Mouse (Mus musculus) myocyte (in vitro differentiated cells): ENCODE data around the gene Dennd5b. TPM values are rescaled to one million over a fixed set of nuclear protein-coding genes. Genes with fewer than 3 reads are reported as not detected.

Experiments used
- H3K27me3 ChIP-seq: one replicate; pipeline ENCODE4 v1.6.1; 2011; ENCODE audit not compliant: control insufficient read depth, insufficient read depth, insufficient read length
- H3K36me3 ChIP-seq: one replicate; pipeline ENCODE4 v1.6.1; 2011; ENCODE audit not compliant: control insufficient read depth, insufficient read depth
- H3K4me2 ChIP-seq: one replicate; pipeline ENCODE4 v1.6.1; 2011; ENCODE audit warnings: low read depth, control low read depth
- H3K4me3 ChIP-seq: one replicate; pipeline ENCODE4 v1.5.1; 2011; ENCODE audit warnings: mild to moderate bottlenecking, control low read depth, moderate library complexity
- H3K79me2 ChIP-seq: one replicate; pipeline ENCODE4 v1.6.1; 2011; ENCODE audit not compliant: control insufficient read depth, insufficient read depth
- H3ac ChIP-seq: one replicate; pipeline ENCODE4 v1.6.1; 2011; ENCODE audit not compliant: control insufficient read depth, insufficient read length
- CEBPB ChIP-seq: IDR thresholded peaks from 2 replicates; pipeline ENCODE4 v1.6.1; 2011; ENCODE audit warnings: mild to moderate bottlenecking, moderate library complexity; ENCODE audit not compliant: poor library complexity, insufficient read depth, severe bottlenecking
- E2F4 ChIP-seq: IDR thresholded peaks from one replicate; pipeline ENCODE4 v1.6.1; 2011; ENCODE audit warnings: mild to moderate bottlenecking, control low read depth, moderate library complexity; ENCODE audit not compliant: insufficient read depth
- MAX ChIP-seq: IDR thresholded peaks from one replicate; pipeline ENCODE4 v1.6.1; 2011; ENCODE audit warnings: low read depth, mild to moderate bottlenecking, control low read depth
- MYOD1 ChIP-seq, 3 experiments: IDR thresholded peaks; one replicate each; pipeline ENCODE4 v1.6.1; 2011; ENCODE audit warnings: control low read depth in 2 of 3, low read depth in 2 of 3, mild to moderate bottlenecking in 2 of 3, moderate library complexity in 1 of 3; ENCODE audit not compliant: insufficient read length in 2 of 3, control insufficient read depth in 1 of 3
- MYOG ChIP-seq, 3 experiments: IDR thresholded peaks; one replicate each; pipeline ENCODE4 v1.6.1; 2011; ENCODE audit warnings: control low read depth in 2 of 3, low read depth in 2 of 3, mild to moderate bottlenecking in 2 of 3; ENCODE audit not compliant: insufficient read length in 2 of 3, control insufficient read depth in 1 of 3, insufficient read depth in 1 of 3
- POLR2A ChIP-seq: IDR thresholded peaks from one replicate; pipeline ENCODE4 v1.6.1; 2011; ENCODE audit warnings: low read depth, mild to moderate bottlenecking, control low read depth, moderate library complexity; ENCODE audit not compliant: insufficient read length
- POLR2AphosphoS2 ChIP-seq: IDR thresholded peaks from one replicate; pipeline ENCODE4 v1.6.1; 2011; ENCODE audit warnings: low read depth, control low read depth; ENCODE audit not compliant: insufficient read length
- REST ChIP-seq: IDR thresholded peaks from one replicate; pipeline ENCODE4 v1.6.1; 2011; ENCODE audit warnings: mild to moderate bottlenecking, control low read depth, moderate library complexity; ENCODE audit not compliant: insufficient read depth, insufficient read length
- SRF ChIP-seq: IDR thresholded peaks from one replicate; pipeline ENCODE4 v1.6.1; 2011; ENCODE audit warnings: low read depth; ENCODE audit not compliant: control insufficient read depth, insufficient read length
- TCF12 ChIP-seq: IDR thresholded peaks from one replicate; pipeline ENCODE4 v1.6.1; 2011; ENCODE audit warnings: mild to moderate bottlenecking, control low read depth; ENCODE audit not compliant: poor library complexity, insufficient read depth, severe bottlenecking
- TCF3 ChIP-seq: IDR thresholded peaks from one replicate; pipeline ENCODE4 v1.6.1; 2011; ENCODE audit warnings: low read depth, control low read depth; ENCODE audit not compliant: insufficient read length
- USF1 ChIP-seq: IDR thresholded peaks from one replicate; pipeline ENCODE4 v1.6.1; 2011; ENCODE audit warnings: low read depth, mild to moderate bottlenecking, control low read depth, moderate library complexity
- polyA plus RNA-seq: library from polyadenylated mRNA; unstranded; fragments of >200 nt; fragmentation: generic; extraction: Trizol; gene quantifications from one replicate; pipeline ENCODE4 v1.2.1, GENCODE M21; 2012; ENCODE audit warnings: missing spikeins

Gene Dennd5b
- polyA plus RNA-seq, 1 experiment: 3.1 TPM

DNA sequence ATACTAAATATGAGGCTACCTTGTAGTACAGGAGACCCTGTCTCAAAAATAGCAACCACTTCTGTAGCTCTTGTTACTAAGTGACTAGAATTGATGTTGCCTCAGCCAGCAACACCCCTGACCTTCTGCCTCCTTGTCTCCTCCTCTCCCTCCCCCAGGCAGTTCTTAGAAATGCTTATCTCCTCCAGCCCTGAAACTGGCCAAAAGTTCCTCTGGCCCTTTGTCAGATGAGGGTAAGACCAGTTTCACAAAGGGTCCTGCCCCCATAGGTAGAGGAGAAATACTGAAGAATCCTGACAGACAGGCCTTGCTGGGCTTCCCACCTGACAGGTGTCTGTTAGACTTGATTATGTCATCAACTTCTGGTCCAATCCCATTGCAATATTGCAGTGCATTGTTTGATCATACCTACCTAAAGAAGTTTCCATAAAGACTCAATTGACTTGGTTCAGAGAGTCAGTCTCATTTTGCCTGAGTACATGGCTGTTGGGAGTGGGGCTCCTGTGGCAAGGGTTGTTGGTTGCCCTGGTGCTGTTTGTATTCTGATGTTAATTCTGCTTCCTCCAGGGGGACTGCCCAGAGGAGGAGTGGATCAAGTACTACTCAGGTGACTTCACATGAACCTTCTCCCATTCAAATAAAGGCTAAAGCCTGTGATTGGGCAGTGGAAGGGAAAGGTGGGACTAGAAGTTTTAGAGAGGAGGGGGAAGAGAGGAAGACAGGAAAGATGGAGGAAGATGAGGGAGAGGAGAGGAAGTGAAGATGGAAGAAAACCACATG, 145.6 kb downstream of the Dennd5b start:
- TF ChIP-seq TCF3: no peak
- TF ChIP-seq REST: no peak

DNA sequence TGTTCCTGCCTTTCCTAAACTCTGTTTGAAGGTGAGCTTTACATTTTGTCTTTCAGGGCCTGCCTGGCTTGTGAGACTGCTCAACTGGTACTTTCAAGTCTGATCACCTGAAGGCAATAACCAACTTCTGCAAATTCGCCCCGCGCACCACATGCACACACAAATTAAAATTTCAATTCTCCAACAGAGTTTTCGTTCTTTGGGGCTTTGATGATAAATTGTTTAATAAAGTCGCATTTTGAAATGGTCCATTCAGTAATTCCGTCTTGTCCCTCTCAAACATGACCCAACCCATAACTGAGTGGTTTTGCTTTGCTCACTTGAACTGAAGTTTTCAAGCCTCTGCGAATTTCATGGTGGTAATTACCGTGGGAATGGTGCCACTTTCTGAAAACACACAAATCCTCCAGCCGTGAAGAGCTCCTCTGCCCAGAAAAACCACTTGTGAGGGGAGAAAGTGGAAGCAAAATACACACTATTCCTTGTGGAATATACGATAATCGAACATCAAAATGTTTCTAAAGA, 154.5 kb downstream of the Dennd5b start:
- Histone ChIP-seq H3K79me2 (peaks cover 34% of the 10 kb centered on the region), H3K36me3 (no peaks in the 10 kb centered on the region)
- TF ChIP-seq MYOD1 (IDR thresholded peaks at IDR 0.05; ENCODE audit: control insufficient read depth in 1 of 3, insufficient read length in 2 of 3, low read depth in 2 of 3): no peak
- no peak for TF ChIP-seq E2F4
- no peak for TF ChIP-seq TCF12
- TF ChIP-seq REST: no peak
- TF ChIP-seq POLR2AphosphoS2: no peak
- TF ChIP-seq POLR2A: no peak
- no peak for TF ChIP-seq MYOG (IDR thresholded peaks at IDR 0.05; ENCODE audit: control insufficient read depth in 1 of 3, insufficient read depth in 1 of 3, insufficient read length in 2 of 3, low read depth in 2 of 3)
- TF ChIP-seq TCF3: no peak
- no peak for TF ChIP-seq SRF
- TF ChIP-seq MAX: no peak
- TF ChIP-seq USF1: no peak
- no peak for TF ChIP-seq CEBPB

More for the DNA sequence above, 145.6 kb downstream of the Dennd5b start:
- no peaks in the 10 kb centered on the region for H3K27me3 ChIP-seq
- no peak overlapping the region for H3K4me2 ChIP-seq
- H3K4me3 ChIP-seq: no peak overlapping the region
- no peaks in the 10 kb centered on the region for H3K79me2 ChIP-seq
- H3K36me3 ChIP-seq: no peaks in the 10 kb centered on the region
- no peak overlapping the region for H3ac ChIP-seq

GRCm38 (mm10) chr6:148946409-148946742, 155.1 kb downstream of the Dennd5b start, which contains the start of gene Sinhcaf:
TSS of gene Sinhcaf (minus strand) at chr6:148946467.
- H3K4me3 ChIP-seq: peak within 1 kb of the TSS; percentile 87
- H3K27me3 ChIP-seq: no peaks in the 10 kb centered on the region
- H3K36me3 ChIP-seq: no peaks in the 10 kb centered on the region
- TF ChIP-seq SRF: peak; percentile 94
- TF ChIP-seq POLR2A: peak; percentile 46
- no peak for TF ChIP-seq TCF3
- no peak for TF ChIP-seq TCF12
- TF ChIP-seq USF1: no peak
- H3K79me2 ChIP-seq: peaks cover 40% of the 10 kb centered on the region
- H3K4me2 ChIP-seq: peak within 1 kb of the TSS; percentile 99
- H3ac ChIP-seq: peak within 1 kb of the TSS; percentile 97

More for the DNA sequence above, 154.5 kb downstream of the Dennd5b start:
- no peaks in the 10 kb centered on the region for H3K27me3 ChIP-seq
- peak overlapping the region; percentile 99 for H3K4me2 ChIP-seq
- peak overlapping the region; percentile 87 for H3K4me3 ChIP-seq
- no peak overlapping the region for H3ac ChIP-seq

DNA sequence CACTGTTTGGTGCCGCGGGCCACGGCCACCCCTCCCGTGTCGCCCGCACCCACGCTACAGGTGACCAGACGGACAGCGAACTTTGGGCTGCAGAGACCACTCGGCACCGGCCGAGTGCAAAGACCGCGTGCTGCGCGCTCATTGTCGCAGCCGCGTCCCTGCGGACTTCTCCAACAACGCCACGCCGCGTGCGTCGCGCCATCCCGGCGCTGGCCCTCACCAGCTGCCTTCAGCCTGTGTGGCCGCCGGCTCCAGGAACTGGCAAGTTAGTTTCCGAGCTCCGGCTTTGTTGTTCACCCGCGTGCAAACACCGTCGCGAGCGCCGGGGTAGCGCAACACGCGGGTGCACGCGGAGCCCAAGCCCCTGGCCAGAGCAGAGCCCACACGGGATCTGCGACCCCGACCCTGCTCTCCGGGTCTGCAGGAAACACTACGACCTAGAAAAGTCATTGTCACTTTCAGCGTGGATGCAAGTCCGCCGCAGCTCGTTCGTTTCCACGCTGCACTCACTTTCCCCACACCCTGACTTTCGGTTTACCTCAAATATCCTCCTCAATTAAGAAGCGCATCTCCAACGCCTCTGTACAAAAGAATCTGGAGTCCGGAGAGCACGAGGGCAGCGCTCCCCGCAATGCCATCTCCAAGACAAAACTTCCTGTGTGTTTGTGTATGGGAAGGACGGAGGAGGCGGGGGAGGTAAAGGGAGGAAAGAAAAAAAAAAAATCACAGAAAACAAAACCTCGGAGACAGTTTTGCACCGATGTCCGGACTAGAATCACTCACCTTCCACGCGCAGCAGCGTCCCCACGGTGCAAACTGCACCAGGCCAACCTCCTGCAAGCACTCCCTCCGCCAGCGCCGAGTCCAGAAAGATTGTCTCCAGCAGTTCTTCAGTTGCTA, 155.7 kb downstream of the Dennd5b start:
- peak overlapping the region; percentile 55 for H3K4me2 ChIP-seq
- peak; percentile 47 for TF ChIP-seq POLR2A
- no peak for TF ChIP-seq REST
- TF ChIP-seq CEBPB: no peak
- no peak for TF ChIP-seq SRF
- no peak for TF ChIP-seq USF1
- no peak for TF ChIP-seq TCF3
- no peak for TF ChIP-seq POLR2AphosphoS2
- no peak for TF ChIP-seq TCF12
- peak in 1 of 3 experiments; percentile 2 for TF ChIP-seq MYOD1 (IDR thresholded peaks at IDR 0.05; ENCODE audit: control insufficient read depth in 1 of 3, insufficient read length in 2 of 3, low read depth in 2 of 3)
- TF ChIP-seq MYOG (IDR thresholded peaks at IDR 0.05; ENCODE audit: control insufficient read depth in 1 of 3, insufficient read depth in 1 of 3, insufficient read length in 2 of 3, low read depth in 2 of 3): peak in 2 of 3 experiments; percentile 13 to 54
- TF ChIP-seq E2F4: no peak
- no peak for TF ChIP-seq MAX
- peak overlapping the region; percentile 87 for H3K4me3 ChIP-seq

More for the DNA sequence above, 155.7 kb downstream of the Dennd5b start:
- H3K36me3 ChIP-seq: no peaks in the 10 kb centered on the region
- peaks cover 45% of the 10 kb centered on the region for H3K79me2 ChIP-seq
- no peaks in the 10 kb centered on the region for H3K27me3 ChIP-seq
- H3ac ChIP-seq: peak overlapping the region; percentile 97
